Mouse (Mus musculus) fibroblast of lung, adult 2 months (primary cell): Measurements from ENCODE around the gene Il22ra1.

ENCODE experiments used
- DNase-seq: peaks from one replicate; pipeline ENCODE4 v3.0.0-alpha.2; 2011; ENCODE audit warnings: low read depth

Gene Il22ra1

DNA sequence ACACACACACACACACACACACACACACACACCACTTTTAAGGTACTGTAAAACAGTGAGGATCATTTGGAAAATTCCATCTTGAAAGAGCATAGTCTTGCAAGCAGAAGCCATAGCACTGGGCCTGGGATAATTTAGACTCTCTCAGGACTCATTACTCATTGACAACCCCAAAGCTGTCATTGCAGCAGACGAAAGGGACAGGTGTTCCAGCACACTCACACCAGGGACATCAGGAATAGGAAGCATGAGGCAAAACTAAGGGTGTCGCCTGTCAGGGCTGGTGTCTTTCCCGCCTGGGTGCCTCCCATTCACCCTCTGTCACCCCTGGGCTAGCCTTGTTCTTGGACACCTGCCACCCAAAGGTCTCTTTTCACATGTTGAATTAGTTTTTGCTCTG, 8.9 kb downstream of the Il22ra1 start:
- DNase-seq: no peak

DNA sequence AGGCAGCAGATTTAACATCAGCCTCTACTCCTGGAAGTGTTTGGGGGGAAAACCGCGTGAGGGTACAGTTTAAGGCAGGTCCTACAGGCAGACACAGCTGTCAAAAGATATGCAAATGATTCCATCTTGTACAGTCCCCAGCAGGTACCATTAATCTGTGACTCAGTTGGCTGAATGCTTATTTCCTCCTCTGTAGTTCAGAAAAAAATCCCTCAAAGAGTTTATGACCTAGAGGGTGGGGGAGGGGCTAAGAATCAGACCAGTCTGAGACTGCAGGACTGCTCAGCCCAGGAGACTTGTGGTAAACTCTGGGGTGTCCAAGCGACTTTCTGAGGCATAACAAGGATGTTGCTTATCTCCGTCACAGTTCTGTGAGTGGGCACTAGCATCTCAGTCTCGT, 10.3 kb downstream of the Il22ra1 start:
- no peak for DNase-seq

GRCm38 (mm10) chr4:135739148-135739547, 11.2 kb downstream of the Il22ra1 start:
- DNase-seq: no peak

DNA sequence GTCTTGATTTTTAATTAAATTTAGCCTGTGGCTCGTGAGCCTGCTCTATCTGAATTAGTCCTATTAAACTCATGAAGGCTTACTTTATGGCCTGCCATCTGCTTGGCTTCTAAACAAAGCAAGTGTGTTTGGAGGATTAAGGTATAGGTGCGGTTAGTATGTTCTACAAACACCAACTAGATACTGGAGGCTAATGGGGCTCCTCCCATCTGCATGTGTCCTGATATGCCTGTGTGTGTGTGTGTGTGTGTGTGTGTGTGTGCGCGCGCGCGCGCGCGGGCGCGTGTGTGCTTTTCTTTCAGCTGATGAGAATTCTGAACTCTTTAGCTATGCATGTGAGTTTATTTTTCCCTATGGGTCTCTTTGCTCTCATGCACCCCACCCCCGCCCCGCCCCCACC, 11.7 kb downstream of the Il22ra1 start:
- DNase-seq: no peak

GRCm38 (mm10) chr4:135743520-135743919, 15.5 kb downstream of the Il22ra1 start:
- DNase-seq: no peak

- DNase-seq: no peak
These were observed 16.9 kb downstream of the Il22ra1 start for GRCm38 (mm10) chr4:135744726-135745448.

- DNase-seq: no peak
These were observed 17.6 kb downstream of the Il22ra1 start for GRCm38 (mm10) chr4:135745613-135746012.

GRCm38 (mm10) chr4:135750896-135751295, 22.9 kb downstream of the Il22ra1 start:
- no peak for DNase-seq

DNA sequence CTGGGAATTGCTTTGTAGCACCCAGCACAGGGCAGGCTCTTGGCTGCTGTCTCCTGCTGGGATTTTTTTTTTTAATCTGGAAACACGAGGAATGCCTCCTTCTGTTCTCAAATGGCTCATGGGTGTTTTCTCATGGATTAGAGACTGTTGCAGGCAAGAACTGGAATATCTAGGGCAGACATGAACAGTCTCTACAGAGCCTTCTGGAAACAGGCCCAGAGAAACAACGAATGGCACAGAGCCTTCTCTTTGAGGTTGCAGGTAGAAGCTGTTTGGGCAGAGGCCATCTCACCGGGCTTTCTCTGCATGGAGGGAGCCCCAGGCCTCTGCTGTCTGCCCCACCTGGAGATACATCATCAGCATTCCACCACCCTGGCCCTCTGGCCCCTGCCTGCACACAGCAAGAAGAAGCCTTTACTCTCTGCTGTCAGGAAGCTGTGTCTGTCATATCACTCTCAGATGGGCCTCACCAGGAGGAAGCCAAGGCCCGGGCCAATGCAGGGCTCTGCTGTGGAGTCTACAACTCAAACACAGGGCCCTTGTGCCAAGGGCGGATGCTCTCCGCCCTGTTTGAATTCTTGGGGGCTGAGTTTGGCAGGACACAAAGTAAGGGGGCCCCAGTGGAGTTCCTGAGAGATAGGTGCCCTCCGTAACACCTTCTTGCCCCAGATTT, 24.3 kb downstream of the Il22ra1 start:
- no peak for DNase-seq

- DNase-seq: no peak
These were observed 24.8 kb downstream of the Il22ra1 start for GRCm38 (mm10) chr4:135752779-135753164.

DNA sequence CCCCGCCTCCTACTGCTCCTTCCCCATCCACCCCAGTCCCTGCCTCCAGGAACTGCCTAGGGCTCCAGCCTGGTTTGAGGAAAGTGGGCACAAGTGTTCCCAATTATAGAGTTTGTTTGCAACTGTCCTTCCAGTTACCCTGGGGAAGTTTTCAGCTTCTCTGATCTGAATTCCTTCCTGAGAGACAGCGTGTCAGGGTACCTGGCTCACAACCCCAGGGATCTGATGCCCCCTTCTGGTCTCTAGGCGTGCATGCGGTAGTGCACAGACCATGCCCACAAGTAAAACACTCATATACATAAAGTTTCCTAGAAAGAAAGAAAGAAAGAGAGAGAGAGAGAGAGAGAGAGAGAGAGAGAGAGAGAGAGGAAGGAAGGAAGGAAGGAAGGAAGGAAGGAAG, 30.4 kb downstream of the Il22ra1 start:
- DNase-seq: no peak

DNA sequence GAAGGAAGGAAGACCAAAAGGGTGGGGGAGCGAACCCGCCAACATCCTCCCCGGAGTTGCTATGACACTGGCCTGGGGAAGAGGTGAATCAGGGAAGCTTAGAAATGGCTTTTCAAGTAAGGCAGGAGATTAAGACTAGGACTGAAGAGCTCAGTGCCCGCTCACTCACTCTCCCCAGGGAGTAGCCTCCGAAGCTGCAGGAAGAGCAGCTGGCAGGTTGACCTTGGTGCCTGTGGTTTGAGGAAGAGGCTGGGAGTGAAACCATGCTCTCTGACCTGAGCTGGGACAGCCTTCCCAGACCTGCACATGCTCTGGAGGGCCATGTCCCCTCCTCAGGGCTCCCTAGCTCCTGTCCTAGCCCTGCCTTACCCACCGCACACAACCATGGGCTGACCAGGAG, 30.9 kb downstream of the Il22ra1 start:
- no peak for DNase-seq

DNA sequence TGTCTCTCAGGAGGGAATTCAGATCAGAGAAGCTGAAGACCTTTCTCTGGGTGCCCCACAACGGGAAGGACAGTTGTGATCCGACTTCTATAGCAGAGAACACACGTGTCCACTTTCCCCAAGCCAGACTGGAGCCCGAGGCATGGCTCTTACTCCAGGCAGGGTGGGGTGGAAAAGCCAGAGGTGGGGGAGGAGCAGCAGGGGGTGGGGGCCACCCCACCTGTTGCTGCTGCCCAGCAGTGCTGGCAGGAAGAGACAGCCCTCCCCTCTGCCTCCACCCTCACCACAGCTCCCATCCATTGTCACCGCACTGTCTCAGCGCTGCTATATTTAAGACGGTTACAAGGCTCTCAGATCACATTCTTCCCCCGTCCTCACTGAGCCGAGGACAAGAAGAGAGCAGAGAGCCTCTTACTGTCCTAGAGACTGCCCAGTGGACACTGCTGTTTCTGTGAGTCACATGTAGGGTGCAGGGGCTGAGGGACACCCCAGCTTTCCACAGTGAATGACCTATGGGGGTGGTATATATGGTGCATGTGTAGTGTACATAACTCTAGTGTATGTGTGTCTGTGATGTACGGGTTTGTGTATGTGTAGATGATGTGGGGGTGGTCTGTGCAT, 31.5 kb downstream of the Il22ra1 start, which contains the start of gene Myom3:
Gene Myom3, plus strand, starts transcription at position 360 of the 621 bp plus-strand sequence.
- no peak for DNase-seq

GRCm38 (mm10) chr4:135761048-135761447, 33.1 kb downstream of the Il22ra1 start:
- no peak for DNase-seq

- no peak for DNase-seq
These were observed 33.6 kb downstream of the Il22ra1 start for GRCm38 (mm10) chr4:135761569-135761968.

GRCm38 (mm10) chr4:135762251-135762906, 34.4 kb downstream of the Il22ra1 start:
- no peak for DNase-seq

- no peak for DNase-seq
These were observed 36.7 kb downstream of the Il22ra1 start for GRCm38 (mm10) chr4:135764700-135765099.

DNA sequence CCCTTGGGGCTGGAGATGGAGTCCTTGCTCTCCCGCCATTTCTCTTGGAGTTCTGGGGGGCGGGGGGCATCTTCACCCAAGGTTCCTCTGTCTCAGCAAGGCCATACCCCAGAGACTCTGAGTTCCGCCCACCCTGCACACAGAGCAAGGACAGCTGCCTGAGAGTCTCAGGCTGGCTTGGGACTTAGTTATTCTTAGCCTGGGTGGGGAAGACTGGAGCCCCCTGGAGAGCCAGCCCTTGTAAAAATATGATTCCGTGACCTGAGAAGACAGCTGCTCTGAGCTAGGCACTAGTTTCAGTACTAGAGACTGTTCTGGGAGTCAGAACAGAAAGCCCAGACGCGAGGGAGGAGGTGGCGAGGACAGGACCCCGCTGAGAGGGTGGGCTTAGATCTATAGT, 37.7 kb downstream of the Il22ra1 start:
- DNase-seq: no peak

GRCm38 (mm10) chr4:135766976-135767375, 39.0 kb downstream of the Il22ra1 start:
- no peak for DNase-seq

- DNase-seq: peak; percentile 10
These were observed 40.9 kb downstream of the Il22ra1 start for GRCm38 (mm10) chr4:135768572-135769526.

DNA sequence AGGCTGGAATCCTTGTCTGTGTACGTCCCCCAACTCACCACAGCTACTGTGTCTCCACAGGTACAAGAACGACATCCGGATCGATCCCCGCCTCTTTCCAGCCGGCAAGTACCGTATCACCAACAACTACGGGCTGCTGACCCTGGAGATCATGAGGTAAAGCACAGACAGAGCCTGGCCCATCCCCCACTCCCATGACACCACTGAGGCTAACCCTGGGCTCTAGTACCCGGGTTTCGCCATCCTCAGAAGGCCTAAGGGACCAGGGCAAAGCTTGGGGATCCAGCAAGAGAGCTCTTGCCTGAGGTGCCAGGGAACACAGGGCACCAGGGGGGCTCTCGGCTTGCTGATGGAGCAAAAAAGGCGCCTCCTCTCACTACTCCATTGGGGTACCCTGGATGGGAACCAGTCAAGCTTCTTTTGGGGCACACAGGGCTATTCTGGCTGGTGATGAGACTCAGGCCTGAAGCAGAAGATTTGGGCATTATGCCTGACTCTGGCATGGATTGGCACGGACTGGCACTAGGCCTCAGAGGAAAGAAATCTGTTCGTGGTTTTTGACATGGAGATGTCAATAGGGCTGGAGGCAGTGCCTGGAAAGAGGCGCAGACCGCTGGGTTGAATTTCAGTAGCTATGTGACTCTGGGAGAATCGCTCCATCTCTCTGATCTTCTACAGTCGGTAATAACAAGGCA, 42.8 kb downstream of the Il22ra1 start:
- DNase-seq: no peak
